Mouse (Mus musculus) liver, embryonic 18 days (tissue): ENCODE data around the gene 1700001P01Rik. TPM values are rescaled to one million over a fixed set of nuclear protein-coding genes. Genes with fewer than 3 reads are reported as not detected.

Experiments used
- polyA plus RNA-seq: library from polyadenylated mRNA; depleted of rRNA; stranded (reverse); fragments of >200 nt; gene quantifications from 2 replicates; pipeline ENCODE4 v1.2.3, GENCODE M21; 2012; rRNA removed

Gene 1700001P01Rik
- polyA plus RNA-seq: 0.05 TPM in 1 of 2 replicates, not detected in the other

DNA sequence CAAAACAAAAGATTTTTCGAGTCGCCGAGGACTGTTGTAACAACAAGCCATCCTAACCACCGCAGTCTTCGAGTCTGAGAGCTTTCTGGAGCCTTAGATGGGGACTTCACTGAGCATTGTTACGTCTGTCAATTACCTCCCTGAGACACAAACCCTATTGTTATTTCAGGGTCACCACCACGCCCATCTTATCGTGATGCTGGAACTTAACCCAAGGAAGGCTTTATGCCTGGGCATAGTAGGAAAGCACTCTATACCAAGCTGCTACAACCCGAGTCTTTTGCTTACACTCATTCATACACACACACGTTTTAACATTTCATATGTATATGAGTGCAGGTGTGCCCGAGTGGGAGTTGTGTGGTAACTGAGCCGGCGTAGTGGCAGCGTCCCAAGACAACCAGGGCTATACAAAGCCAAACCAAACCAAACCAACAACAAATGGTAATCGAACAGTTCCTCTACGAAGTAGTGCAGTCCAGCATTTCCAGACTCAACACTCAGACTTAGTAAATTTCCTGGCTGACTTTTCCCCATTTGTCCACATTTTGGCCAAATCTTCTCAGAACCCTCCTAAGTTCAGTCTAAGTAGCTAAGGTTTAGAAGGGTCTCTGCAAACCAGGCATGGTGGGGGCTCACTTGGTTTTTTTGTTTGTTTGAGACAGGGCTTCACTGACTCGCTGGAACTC, at the start of gene 1700001P01Rik:
Gene 1700001P01Rik, minus strand, starts transcription at position 111 of the 689 bp plus-strand sequence.

DNA sequence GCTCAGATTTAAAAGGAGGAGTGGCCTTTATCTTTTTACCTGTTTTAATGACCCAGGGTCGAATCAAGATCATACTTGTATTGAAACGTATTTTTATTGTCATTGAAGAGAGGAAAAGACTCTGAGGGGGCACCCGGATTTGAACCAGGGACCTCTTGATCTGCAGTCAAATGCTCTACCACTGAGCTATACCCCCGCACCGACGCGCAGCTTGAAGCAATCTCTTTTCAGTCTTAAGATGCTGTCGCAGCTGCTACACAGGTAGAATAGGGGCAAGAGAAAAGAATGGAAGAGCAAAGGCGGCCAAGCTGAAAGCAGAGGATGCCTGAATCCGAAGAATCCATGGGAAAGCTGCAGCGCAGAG, 23.0 kb upstream of the 1700001P01Rik start, which contains the start of gene Lasp1:
Gene Lasp1, plus strand, starts transcription at position 219 of the 364 bp plus-strand sequence.

DNA sequence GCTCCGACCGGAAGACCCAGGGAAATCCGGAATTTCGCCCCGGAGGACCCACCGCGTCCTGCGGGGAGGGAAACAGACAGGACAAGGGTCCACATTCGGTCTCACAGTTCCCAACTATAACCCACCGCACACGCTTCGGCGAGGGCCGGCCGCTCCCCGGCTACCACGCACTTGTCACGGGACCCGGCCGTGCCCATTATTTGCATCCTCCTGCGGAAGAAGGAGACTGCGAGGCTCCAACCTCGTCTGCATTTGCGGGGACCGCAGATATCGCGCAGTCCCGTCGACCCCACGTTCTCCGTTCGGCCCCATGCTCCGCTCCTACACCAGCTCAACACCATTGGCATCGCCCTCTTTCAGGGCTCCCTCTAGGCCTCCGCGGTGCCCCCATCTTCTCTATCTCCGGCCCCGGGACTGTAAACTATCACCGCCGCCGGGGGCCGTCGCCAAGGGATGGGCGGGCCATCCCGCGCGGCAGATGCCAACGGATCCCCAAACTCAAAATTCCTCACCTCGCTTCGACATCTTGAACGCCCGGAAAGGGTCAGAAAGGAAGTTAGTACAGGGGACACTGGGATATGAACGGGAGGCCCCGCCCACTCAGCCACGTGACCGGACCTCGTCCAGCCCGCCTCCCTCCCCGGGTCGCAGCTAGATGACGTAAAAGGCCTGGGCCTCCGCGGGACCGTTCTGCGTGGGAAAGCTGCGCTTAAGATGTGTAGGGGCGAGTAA, 6.3 kb upstream of the 1700001P01Rik start, which contains the start of gene Rpl23:
Gene Rpl23, minus strand, starts transcription at position 606 of the 732 bp plus-strand sequence.

DNA sequence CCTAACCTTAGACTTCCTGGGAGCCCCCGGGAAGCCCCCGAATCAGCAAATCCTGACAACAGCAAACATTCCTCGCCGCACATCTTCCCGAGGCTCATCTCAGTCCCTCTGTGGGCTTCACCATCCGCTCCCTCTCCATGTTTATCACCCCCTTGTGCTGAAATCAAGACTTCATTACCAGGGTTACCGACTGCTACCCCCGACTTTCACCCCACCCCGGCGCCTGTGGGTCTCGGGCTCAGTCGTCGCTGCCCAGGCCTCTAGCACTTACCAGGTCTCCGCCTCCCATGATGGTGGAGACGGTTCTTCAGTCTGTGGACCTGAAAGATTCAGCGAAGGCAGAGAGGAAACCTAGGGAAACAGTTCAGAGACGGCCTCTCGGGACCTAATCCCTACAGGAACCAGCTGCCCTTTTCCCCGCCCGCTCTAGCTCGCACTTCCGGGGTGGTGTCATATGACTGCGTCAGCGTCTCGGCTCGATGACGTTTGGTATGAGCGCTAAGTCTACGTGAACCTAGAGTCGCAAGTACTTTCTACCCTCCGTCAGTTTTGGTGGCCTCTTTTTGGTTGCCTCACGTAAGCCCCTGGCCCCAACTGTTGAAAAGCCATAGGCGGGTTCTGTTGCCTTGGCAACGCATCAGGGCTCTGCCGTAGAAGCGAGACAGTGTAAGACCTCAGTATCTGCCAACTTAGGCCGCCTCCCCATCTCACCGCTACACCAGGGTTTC, 9.4 kb downstream of the 1700001P01Rik start, which contains the start of gene Cwc25:
Gene Cwc25, minus strand, starts transcription at position 403 of the 728 bp plus-strand sequence.

DNA sequence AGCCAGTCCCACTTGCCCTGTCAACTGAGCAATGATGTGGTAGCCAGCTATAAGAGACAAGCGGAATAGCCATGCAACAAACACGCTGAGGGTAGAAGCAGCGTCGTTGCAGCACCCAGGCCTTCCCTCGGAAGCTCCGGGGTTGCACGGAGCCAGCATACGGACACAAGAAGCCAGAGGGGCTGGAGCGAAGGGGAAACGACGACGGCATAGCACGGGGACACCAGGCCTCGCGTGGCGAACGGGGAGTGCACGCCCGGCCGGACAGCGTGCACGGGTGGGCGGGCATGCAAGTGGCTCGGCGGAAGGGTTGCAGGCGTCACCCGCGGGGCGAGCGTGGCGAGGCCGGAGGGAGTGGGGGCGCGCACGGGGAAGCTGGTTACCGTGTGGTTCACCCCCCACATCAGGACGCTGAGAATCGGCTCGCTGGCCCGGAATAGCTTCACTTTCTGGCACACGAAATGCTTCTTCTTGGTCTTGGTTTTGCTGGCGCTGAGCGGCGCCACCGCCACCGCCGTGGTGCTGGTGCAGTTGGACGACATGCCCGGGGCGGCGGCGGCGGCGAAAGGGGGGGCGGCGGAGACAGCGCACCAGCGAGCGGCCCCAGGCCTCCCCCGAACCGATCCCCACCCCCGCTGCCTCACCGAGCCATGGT, 31.5 kb downstream of the 1700001P01Rik start, which contains the start of gene Pip4k2b:
Gene Pip4k2b, minus strand, starts transcription at position 642 of the 655 bp plus-strand sequence.

Other genes starting within 250 kb of the 1700001P01Rik start
- 0.05 and 0.07 TPM in 2 replicates for gene Srcin1, start 199.7 kb downstream of the 1700001P01Rik start, polyA plus RNA-seq
- gene Epop, start 146.2 kb downstream of the 1700001P01Rik start, polyA plus RNA-seq: 0.79 and 0.83 TPM in 2 replicates
- 2.2 and 2.8 TPM in 2 replicates for gene Mllt6, start 112.5 kb downstream of the 1700001P01Rik start, polyA plus RNA-seq
- gene Cisd3, start 90.1 kb downstream of the 1700001P01Rik start, polyA plus RNA-seq: 23.1 and 25.8 TPM in 2 replicates
- gene Pcgf2, start 75.4 kb downstream of the 1700001P01Rik start, polyA plus RNA-seq: 9.7 and 14.6 TPM in 2 replicates
- 166 and 173 TPM in 2 replicates for gene Psmb3, start 72.5 kb downstream of the 1700001P01Rik start, polyA plus RNA-seq
- 4.7 and 5.1 TPM in 2 replicates for gene Pip4k2b, start 31.2 kb downstream of the 1700001P01Rik start, polyA plus RNA-seq
- gene Cwc25, start 9.4 kb downstream of the 1700001P01Rik start, polyA plus RNA-seq: 6.0 and 6.5 TPM in 2 replicates
- 465 and 506 TPM in 2 replicates for gene Rpl23, start 6.5 kb upstream of the 1700001P01Rik start, polyA plus RNA-seq
- gene Lasp1, start 23.1 kb upstream of the 1700001P01Rik start, polyA plus RNA-seq: 26.2 and 29.9 TPM in 2 replicates
- 0.22 and 0.30 TPM in 2 replicates for gene B230217C12Rik, start 64.9 kb upstream of the 1700001P01Rik start, polyA plus RNA-seq
- 0.24 and 0.28 TPM in 2 replicates for gene Fbxo47, start 108.2 kb upstream of the 1700001P01Rik start, polyA plus RNA-seq
- 0.76 and 0.85 TPM in 2 replicates for gene Plxdc1, start 210.5 kb upstream of the 1700001P01Rik start, polyA plus RNA-seq
- 3.9 and 5.6 TPM in 2 replicates for gene Arl5c, start 220.3 kb upstream of the 1700001P01Rik start, polyA plus RNA-seq
- 0.65 and 0.72 TPM in 2 replicates for gene Cacnb1, start 247.1 kb upstream of the 1700001P01Rik start, polyA plus RNA-seq